8 mouse cellular contexts compared by ENCODE assay signal in the genomic region with DNA sequence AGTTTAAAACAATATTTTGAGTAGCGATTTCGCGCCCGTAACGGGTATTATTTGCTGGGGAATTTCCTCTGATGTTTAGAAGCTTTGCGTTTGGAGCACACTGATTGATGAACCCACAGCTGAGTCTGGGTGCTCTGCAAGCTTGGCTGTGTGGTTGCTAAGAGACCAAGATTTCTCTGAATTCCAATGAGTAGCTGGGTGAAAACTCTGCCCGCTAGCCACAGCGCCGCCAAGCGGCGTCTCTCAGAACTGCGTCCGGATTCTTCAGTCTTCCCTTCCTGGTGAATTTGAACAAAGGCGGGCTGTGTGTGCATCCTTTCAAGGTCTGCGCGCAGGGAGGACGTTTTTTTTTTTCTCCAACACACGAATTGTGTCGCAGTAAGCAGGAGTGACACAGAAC. TPM values are rescaled to one million over a fixed set of nuclear protein-coding genes. Genes with fewer than 3 reads are reported as not detected.
DNase-seq lines count a peak whose midpoint lies in the region; ATAC-seq and TF ChIP-seq lines count a peak whose summit lies in the region.

No protein-coding gene starts in this region.

- no peaks in the 10 kb centered on the region for H3K9me3 ChIP-seq in hindbrain, embryonic 16.5 days (ENCODE audit: control insufficient read depth, low read length)

- H3K4me3 ChIP-seq in gastrocnemius, adult 2 months, result peak overlapping the region; percentile 56
- peak overlapping the region; percentile 36 for H3K4me3 ChIP-seq in hindbrain, embryonic 16.5 days (ENCODE audit: low read length)

- WGBS in hindbrain, embryonic 16.5 days, result under 1% methylated on average over 19 of the region's 19 CpGs

- DNase-seq in WW6 (ENCODE audit: low read depth, low spot score), result peak; percentile 92
- DNase-seq in cerebellum, postnatal 4 days (ENCODE audit: low spot score in 2 of 2), result peak; percentile 100
- DNase-seq in gastrocnemius, adult 2 months, result peak; percentile 91
- peak; percentile 94 for DNase-seq in left cerebral cortex, adult 11 months (ENCODE audit: low spot score)
- DNase-seq in lung, postnatal 36 days, result peak; percentile 96
- peak; percentile 96 for DNase-seq in retina, postnatal 1 day
- peak; percentile 99 for DNase-seq in thymus, postnatal 4 days

- no peaks in the 10 kb centered on the region for H3K27me3 ChIP-seq in hindbrain, embryonic 16.5 days (replicated peaks; ENCODE audit: control insufficient read depth, insufficient read depth, low read length)

- peak overlapping the region; percentile 73 for H3K4me2 ChIP-seq in hindbrain, embryonic 16.5 days (ENCODE audit: low read length)

- intact Hi-C loops in gastrocnemius, adult 2 months (cut with DNase I), result no loop called here

- no peak overlapping the region; the same call in 1 of the 2 replicates for H3K27ac ChIP-seq in gastrocnemius, adult 2 months
- peak overlapping the region; percentile 79 for H3K27ac ChIP-seq in hindbrain, embryonic 16.5 days (ENCODE audit: low read depth, low read length)

- peak overlapping the region; percentile 48 for H3K9ac ChIP-seq in hindbrain, embryonic 16.5 days (ENCODE audit: low read depth, low read length)

- peaks cover 17% of the 10 kb centered on the region for H3K4me1 ChIP-seq in hindbrain, embryonic 16.5 days (ENCODE audit: control insufficient read depth, insufficient read depth, low read depth, low read length)

- peak; percentile 94 for ATAC-seq in hindbrain, embryonic 16.5 days

- H3K36me3 ChIP-seq in hindbrain, embryonic 16.5 days (ENCODE audit: control insufficient read depth, insufficient read depth, low read length), result peaks cover 10% of the 10 kb centered on the region; the same call in 1 of the 2 replicates

- peak; percentile 100 for TF ChIP-seq CTCF in gastrocnemius, adult 2 months (IDR thresholded peaks at IDR 0.05)

RNA-seq across cellular contexts. Expression of gene Crebl2, which starts 33.2 kb away (rescaled TPM):
- total RNA-seq in gastrocnemius, adult 2 months (2021), result 10 to 100 TPM; 10.4 to 10.9 TPM
- 3.0 and 3.9 TPM in 2 replicates for polyA plus RNA-seq in hindbrain, embryonic 16.5 days (2015; fragmentation: Nextera tagmentation; extraction: Ambion mirVana)

RNA-seq across cellular contexts. Expression of gene Gpr19, which starts 35.2 kb away (rescaled TPM):
- total RNA-seq in gastrocnemius, adult 2 months (2021), result 1 to 10 TPM; 4.0 to 4.1 TPM
- polyA plus RNA-seq in hindbrain, embryonic 16.5 days (2015; fragmentation: Nextera tagmentation; extraction: Ambion mirVana), result 36.1 and 41.3 TPM in 2 replicates

RNA-seq across cellular contexts. Expression of gene Cdkn1b, which starts 57.1 kb away (rescaled TPM):
- 10 to 100 TPM; 36.1 to 41.8 TPM for total RNA-seq in gastrocnemius, adult 2 months (2021)
- 12.6 and 15.1 TPM in 2 replicates for polyA plus RNA-seq in hindbrain, embryonic 16.5 days (2015; fragmentation: Nextera tagmentation; extraction: Ambion mirVana)
